Mouse (Mus musculus) ES-E14 (cell line): ENCODE results near the gene Nlk. TPM values are rescaled to one million over a fixed set of nuclear protein-coding genes. Genes with fewer than 3 reads are reported as not detected.
A peak's percentile ranks its signal among the peaks of the same experiment; 100 is the strongest.

Source experiments
- DNase-seq: peaks from one replicate; pipeline ENCODE4 v3.0.0-alpha.2; 2013; ENCODE audit warnings: low read depth, low spot score
- H3K27ac ChIP-seq: 2 replicates; pipeline ENCODE4 v1.5.1; 2012; ENCODE audit warnings: low read depth, mild to moderate bottlenecking, low read length, moderate library complexity, mixed read lengths; ENCODE audit not compliant: poor library complexity, insufficient read depth, severe bottlenecking
- H3K36me3 ChIP-seq: 2 replicates; pipeline ENCODE4 v1.6.1; 2012; ENCODE audit warnings: mild to moderate bottlenecking, low read length, moderate library complexity, mixed read lengths; ENCODE audit not compliant: control insufficient read depth, poor library complexity, insufficient read depth, severe bottlenecking
- H3K4me1 ChIP-seq, 2 experiments: fragments of 150-350 bp in 1 of 2; sonication (generic) in 1 of 2; 2 replicates each; pipeline ENCODE4 v1.6.1; 2012; ENCODE audit warnings: low read length in 2 of 2, mild to moderate bottlenecking in 1 of 2, mixed read lengths in 1 of 2; ENCODE audit not compliant: control insufficient read depth in 2 of 2, insufficient read depth in 2 of 2, poor library complexity in 1 of 2
- H3K4me3 ChIP-seq, 2 experiments: fragments of 150-350 bp in 1 of 2; sonication (generic) in 1 of 2; 2 replicates each; pipeline ENCODE4 v1.5.1; 2012; ENCODE audit warnings: low read length in 2 of 2, low read depth in 1 of 2, mild to moderate bottlenecking in 1 of 2, mixed read lengths in 1 of 2; ENCODE audit not compliant: insufficient read depth in 1 of 2, poor library complexity in 1 of 2, severe bottlenecking in 1 of 2
- H3K9ac ChIP-seq: 2 replicates; pipeline ENCODE4 v1.6.1; 2012; ENCODE audit warnings: low read depth, mild to moderate bottlenecking, low read length, mixed read lengths; ENCODE audit not compliant: poor library complexity, insufficient read depth, severe bottlenecking
- H3K9me3 ChIP-seq: fragments of 150-350 bp; sonication (generic); 2 replicates; pipeline ENCODE4 v1.6.1; 2012; ENCODE audit warnings: low read depth, mild to moderate bottlenecking, low read length; ENCODE audit not compliant: control insufficient read depth, insufficient read depth
- CHD2 ChIP-seq: IDR thresholded peaks from 2 replicates; pipeline ENCODE4 v1.6.1; 2014; ENCODE audit warnings: mild to moderate bottlenecking, low read depth, low read length, inconsistent platforms
- HCFC1 ChIP-seq: IDR thresholded peaks from 2 replicates; pipeline ENCODE4 v1.6.1; 2012; ENCODE audit warnings: low read length, inconsistent platforms, borderline replicate concordance; ENCODE audit not compliant: insufficient read depth
- MAFK ChIP-seq: IDR thresholded peaks from 2 replicates; pipeline ENCODE4 v1.6.1; 2014; ENCODE audit warnings: mild to moderate bottlenecking, low read depth, low read length, inconsistent platforms; ENCODE audit not compliant: insufficient read depth
- ZC3H11A ChIP-seq: IDR thresholded peaks from 2 replicates; pipeline ENCODE4 v1.6.1; 2012; ENCODE audit warnings: low read depth, mild to moderate bottlenecking, inconsistent platforms, low read length, borderline replicate concordance
- ZNF384 ChIP-seq: IDR thresholded peaks from 2 replicates; pipeline ENCODE4 v1.6.1; 2012; ENCODE audit warnings: low read depth, low read length, inconsistent platforms
- in situ Hi-C, 2 experiments: fragments of 600-800 bp; cut with MboI; formaldehyde crosslinking; loops; one replicate each; pipeline ENCODE4 v1.15.1; 2025; ENCODE audit warnings: low sequenced_read_pairs in 2 of 2, inconsistent platforms in 1 of 2; ENCODE audit not compliant: unreplicated experiment in 2 of 2
- total RNA-seq: library from RNA; depleted of rRNA; stranded (reverse); fragments of 300-350 nt; gene quantifications from 2 replicates; pipeline ENCODE4 v1.2.3, GENCODE M21; 2012

Nlk gene
- total RNA-seq, 1 experiment = 24.7 TPM

GRCm38 (mm10) chr11:78557241-78557640 lies 139.9 kb downstream of the Nlk start:
- no peaks in the 10 kb centered on the region for H3K36me3 ChIP-seq
- DNase-seq = no peak
- H3K4me1 ChIP-seq = no peaks in the 10 kb centered on the region
- H3K9me3 ChIP-seq = no peaks in the 10 kb centered on the region
- in situ Hi-C loops = no loop called here
- H3K9ac ChIP-seq = no peak overlapping the region
- H3K27ac ChIP-seq = no peak overlapping the region
- no peak for TF ChIP-seq MAFK
- no peak for TF ChIP-seq CHD2
- TF ChIP-seq HCFC1 = no peak
- no peak for TF ChIP-seq ZNF384
- TF ChIP-seq ZC3H11A = no peak
- no peak overlapping the region for H3K4me3 ChIP-seq

- Histone ChIP-seq H3K4me3 (no peak overlapping the region), H3K9ac (no peak overlapping the region), H3K4me1 (no peaks in the 10 kb centered on the region), H3K27ac (no peak overlapping the region), H3K36me3 (no peaks in the 10 kb centered on the region), H3K9me3 (no peaks in the 10 kb centered on the region)
- DNase-seq = no peak
- in situ Hi-C loops = no loop called here
- TF ChIP-seq ZNF384 (no peak), MAFK (no peak), ZC3H11A (no peak), CHD2 (no peak), HCFC1 (no peak)
Observed at GRCm38 (mm10) chr11:78556070-78556469, 141.1 kb downstream of the Nlk start.

GRCm38 (mm10) chr11:78555623-78556022 lies 141.6 kb downstream of the Nlk start:
- H3K4me1 ChIP-seq = no peaks in the 10 kb centered on the region
- TF ChIP-seq ZC3H11A = no peak
- TF ChIP-seq MAFK = no peak
- TF ChIP-seq ZNF384 = no peak
- no peak for TF ChIP-seq CHD2
- no peak for TF ChIP-seq HCFC1
- no peak overlapping the region for H3K4me3 ChIP-seq
- H3K36me3 ChIP-seq = no peaks in the 10 kb centered on the region
- no peak for DNase-seq
- H3K9me3 ChIP-seq = no peaks in the 10 kb centered on the region
- H3K27ac ChIP-seq = no peak overlapping the region
- H3K9ac ChIP-seq = no peak overlapping the region
- in situ Hi-C loops = no loop called here

- peak overlapping the region; percentile 54 to 69 for H3K4me3 ChIP-seq
- H3K9ac ChIP-seq = peak overlapping the region; percentile 78
- in situ Hi-C loops = no loop called here
- TF ChIP-seq ZC3H11A (no peak), CHD2 (no peak), ZNF384 (no peak), HCFC1 (no peak), MAFK (no peak)
- peaks cover 2 to 3% of the 10 kb centered on the region in 2 experiments; a peak in 2 of 4 replicates for H3K4me1 ChIP-seq
- no peak for DNase-seq
- peak overlapping the region; percentile 38; the same call in 1 of the 2 replicates for H3K27ac ChIP-seq
- no peaks in the 10 kb centered on the region for H3K9me3 ChIP-seq
- H3K36me3 ChIP-seq = no peaks in the 10 kb centered on the region; the same call in 1 of the 2 replicates
Observed at GRCm38 (mm10) chr11:78551059-78551398, 146.1 kb downstream of the Nlk start.
